Mouse (Mus musculus): ENCODE measurements around the gene Pip4k2a.

The Pip4k2a gene

DNA sequence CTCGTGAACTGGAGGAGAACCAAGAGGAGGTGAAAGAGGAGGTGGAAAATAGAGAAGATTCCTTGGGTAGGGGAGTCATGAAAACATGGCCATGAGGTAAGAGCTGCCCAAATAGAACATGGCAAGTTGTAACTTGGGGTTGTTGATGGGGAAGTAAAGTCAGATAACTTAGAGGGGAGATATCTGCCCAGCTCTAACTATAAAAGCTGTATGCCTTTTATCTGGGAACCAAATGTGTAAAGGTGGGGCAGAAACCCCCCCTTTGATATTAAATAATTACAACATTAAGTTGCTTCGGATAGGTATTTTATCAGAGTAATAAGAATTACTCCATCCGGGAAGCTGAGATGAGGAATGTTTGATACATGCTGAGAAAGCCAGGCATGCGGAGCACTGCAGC, 18.9 kb downstream of the Pip4k2a start:
- no peak for DNase-seq

DNA sequence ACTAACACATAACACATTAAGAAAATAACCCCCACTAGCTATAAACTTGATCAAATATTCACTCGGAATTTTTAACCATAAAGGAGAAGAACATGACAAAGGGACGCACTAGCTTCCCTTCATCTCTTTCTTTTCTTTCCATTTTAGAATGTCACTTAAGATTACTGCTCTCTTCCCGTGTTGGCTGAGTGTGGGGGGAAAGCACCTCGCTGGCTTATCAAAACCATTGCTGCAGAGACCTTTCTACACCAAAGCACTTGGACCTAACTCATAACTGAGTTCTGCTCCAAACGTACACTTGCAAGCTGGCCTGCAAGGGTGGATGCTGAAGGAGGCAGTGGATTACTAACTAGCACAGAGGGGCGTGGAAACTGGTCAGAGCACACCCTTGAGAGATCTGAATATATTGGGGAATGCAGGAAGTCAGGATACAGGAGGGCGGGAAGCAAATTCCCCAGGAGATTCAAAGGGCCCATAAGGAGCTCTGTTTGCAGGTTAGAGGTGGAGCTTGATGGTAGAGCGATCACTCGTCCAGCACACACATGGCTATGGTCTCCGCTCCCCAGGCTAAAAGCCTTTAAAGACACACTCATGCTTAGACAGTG, 20.6 kb downstream of the Pip4k2a start:
- DNase-seq: no peak

DNA sequence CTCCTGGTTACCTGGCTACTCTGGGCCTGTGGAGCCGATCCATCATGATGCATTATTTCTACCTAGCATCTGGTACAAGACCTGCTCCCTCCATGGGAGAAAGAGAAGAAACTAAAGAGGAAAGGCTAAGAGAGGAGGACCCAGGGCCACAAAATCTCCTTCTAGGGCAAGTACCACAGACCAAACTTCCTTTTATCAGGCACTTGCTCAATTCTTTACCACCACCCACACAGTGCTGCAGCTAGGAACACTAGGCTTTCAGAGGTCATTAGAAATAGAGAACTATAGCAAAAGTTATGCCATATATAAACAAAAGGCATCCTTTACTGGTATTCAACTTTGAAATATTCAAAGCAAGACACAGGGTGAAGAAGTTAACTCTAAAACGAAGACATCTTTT, 21.8 kb downstream of the Pip4k2a start:
- no peak for DNase-seq

DNA sequence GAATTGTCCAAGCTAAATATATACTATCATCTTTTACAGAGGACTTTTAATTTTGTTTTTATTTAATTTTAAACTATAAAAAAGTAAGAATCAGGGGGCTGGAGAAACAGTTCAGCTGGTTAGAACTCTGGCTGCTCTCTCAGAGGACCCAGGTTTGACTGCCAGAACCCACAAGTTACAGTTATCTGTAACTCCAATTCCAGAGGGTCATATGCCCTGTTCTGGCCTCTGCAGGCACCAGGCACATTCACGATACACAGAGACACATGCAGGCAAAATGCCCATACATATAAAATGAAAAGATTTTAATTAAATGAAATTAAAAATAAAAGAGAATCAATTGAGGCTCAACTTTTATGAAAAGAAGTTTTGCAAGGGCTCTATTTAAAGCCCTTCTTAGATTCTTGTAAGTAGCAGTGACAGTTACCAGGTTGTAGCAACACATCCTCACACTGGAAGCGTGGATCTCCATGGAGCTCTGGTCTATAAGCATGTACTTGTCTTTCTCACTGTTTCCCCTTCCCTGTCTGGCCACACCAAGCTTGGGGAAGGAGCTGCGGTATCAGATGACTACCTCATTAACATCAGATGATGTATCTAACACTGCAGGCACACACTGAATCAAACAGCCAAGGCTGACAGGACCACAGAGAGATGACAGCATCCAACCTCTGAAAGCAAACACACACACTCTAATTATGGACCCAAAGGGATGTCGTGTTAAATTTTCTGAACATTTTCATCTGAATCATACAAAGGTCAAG, 22.9 kb downstream of the Pip4k2a start:
- no peak for DNase-seq

DNA sequence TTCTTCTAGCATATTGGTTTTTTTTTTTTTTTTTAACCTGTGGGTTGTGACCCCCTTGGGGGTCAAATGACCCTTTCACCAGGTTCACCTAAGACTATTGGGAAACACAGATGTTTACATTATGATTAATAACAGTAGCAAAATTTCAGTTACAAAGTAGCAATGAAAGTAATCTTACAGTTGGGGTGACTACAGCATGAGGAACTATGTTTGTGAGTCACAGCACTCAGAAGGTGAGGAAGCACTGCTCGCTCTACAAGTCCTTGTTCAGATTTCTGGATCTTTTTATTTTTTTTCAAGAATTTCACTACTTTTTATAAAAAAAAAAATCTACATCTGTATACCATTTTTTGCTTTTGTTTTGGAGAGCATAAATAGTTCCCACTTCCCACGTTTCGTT, 26.4 kb downstream of the Pip4k2a start:
- DNase-seq: no peak

DNA sequence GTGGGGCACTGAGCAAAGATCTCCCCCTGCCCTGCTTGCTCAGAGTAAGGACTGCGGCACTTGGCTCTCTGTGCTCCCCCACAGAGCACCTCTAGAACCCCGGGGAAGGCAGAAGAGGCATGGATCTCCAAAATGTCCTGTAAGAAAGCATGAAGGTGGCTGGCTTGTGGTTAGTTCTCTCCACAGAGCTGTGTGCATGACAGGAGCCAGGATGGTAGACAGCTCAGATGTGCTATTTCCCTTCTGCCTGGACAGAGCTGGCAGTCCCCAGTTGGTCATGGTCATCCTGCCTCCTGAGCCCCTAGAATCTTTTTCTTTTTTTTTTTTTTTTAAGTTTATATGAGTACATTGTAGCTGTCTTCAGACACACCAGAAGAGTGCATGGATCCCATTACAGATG, 27.5 kb downstream of the Pip4k2a start:
- no peak for DNase-seq

DNA sequence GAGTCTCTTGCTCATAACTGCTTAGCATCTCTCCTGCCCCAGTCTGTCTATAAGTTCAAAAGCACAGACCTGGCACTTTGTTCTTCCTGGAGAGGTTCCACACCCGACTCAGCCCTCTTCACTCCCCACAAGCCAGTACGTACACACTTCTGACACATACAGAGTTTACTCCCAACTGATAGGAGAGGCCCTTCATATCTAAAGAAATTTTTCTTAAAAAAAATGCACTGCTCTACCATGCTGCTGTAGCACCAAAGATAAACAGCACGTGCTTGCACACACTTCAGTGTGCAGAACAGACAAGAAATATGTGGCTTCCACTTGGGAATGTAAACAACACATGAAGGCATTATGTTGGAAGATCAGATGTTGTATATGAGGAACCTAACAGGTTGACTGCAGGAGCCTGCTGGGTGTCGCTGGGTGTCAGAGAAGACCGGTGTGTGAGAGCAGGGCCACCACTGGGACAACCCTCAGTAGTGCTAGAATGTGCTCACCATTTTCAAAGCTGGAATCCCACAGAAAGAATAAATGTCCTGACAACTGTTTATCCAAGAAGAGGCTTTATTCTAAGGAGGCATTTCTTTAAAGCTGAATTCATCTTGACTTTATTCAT, 28.8 kb downstream of the Pip4k2a start:
- peak; percentile 54 for DNase-seq

DNA sequence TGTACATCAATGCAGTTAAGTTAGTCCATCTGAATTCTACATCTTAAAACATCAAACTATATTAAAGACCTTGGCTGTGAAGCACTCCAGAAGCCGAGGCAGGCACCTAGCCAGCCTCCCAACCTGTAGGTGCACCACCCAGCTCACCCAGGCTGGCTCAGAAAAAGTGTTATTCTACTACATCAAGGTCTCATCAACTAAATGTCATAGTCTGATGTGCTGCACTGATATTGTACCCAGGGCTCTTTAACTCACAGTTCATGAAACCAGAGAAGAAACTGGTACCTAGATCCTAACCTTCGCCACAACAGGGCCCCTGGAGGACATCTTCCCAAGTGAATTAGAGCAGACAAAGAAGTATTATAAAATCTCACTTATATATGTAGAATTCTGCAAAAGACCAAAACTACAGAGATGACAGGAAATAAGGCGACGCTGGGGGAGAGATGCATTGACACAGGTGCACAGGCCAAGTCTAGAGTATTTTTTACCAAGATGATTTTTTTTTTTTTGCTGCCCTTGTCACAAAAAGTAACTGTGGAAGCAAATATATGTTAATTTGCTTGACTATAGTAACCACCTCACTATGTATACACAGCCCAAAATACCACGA, 30.4 kb downstream of the Pip4k2a start:
- DNase-seq: no peak

DNA sequence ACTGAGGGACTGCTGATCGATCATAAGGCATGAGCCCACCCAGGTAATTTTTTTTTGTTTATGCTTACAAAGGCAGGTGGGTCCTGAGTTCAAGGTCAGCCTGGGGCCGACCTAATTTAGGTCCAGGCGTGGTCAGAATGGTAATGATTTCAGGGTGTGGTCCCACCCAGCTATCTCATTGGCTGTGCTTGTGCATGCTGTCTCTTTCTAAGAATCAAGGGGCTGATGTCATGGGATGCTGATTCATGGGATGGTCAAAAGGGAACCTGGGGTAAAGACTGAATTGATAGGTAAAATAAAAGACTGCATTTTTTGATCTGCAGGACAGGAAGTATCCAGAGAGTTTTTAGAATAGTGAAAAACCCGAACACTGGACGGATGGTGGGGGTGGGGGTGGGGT, 31.4 kb downstream of the Pip4k2a start:
- no peak for DNase-seq

DNA sequence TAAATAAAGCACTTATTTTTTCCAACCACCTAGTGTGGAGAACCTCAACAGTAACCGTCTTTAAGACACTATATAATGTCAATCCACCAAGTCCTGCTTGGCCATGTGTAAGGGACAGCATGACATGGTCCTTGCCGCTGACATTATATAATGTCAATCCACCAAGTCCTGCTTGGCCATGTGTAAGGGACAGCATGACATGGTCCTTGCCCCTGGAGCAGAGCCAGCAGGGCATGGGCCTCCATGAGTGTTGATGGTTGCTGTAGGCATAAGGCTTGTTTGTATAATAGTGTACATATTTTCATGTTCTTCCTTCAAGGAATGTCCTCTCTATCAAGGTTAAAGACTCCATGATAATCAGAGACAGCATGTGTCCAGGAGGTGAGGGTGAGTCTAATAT, 32.0 kb downstream of the Pip4k2a start:
- DNase-seq: no peak

DNA sequence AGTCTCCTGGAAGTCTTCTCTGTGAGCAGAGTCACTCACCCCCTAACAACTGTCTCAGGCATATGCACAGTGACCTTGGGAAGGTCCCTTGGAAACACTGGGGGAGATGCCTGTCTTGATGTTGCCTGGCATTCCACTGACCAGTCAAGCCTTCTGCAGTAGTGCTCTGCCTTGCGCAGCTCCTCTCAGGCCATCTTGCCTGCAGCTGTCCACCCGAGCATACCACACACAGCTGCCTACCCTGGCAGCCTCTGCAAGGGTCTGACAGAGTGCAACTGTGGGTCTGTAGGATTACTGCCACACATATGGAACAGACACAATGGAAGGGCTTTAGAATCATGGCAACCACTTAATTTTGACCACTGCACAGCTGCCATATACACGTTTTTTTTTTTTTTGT, 32.8 kb downstream of the Pip4k2a start:
- DNase-seq: no peak

DNA sequence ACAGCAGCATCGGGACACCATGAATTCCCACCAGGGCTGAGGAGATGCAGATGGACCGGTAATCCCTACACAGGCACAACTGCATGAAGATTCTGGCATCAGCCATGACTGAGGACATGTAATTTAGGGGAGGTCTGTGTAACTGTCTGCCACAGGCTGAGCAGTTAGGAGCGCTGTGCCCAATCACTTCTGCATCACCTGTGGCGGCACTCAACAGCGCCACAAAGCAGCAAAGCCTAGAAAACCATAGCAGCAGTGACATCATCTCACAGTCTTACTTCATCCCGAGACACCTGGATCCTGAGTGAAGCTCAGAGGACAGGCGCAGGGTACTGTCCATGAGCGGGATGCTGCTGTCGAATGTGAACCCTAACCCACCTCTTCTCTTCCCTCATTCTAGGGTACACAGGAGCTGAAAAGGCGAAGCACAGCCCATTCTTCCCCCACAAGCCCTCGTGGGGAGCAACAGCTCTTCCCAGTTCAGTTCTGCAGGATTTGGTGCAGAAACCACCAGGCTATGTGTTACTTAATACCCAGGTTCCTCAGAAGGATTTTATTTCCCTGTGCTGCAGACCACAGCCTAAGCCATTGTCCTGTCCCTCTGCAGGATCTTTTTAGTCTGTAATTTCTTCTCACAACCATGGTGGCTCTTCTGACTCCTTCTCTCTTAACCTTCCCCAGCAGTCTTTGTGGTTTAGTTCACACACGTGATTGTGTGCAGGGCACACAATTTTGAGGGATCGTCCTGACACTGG, 34.5 kb downstream of the Pip4k2a start:
- DNase-seq: no peak

DNA sequence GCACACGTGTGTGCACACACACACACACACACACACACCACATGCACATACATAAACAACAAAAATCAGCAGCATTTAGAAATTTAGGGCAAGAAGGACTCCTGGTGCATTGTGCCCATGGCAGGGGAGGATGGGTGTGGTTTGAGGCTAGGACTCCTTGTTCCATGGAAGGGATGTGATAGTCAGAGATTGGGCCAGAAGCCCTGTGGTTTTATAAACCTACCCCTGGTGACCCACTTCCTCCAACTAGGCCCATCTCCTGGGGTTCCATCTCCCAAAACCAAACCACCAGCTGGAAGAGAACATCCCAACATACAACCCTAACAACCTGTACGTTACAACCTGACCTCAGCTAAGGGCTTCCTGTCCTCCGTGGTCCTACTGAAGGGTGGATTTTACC, 35.4 kb downstream of the Pip4k2a start:
- DNase-seq: no peak

DNA sequence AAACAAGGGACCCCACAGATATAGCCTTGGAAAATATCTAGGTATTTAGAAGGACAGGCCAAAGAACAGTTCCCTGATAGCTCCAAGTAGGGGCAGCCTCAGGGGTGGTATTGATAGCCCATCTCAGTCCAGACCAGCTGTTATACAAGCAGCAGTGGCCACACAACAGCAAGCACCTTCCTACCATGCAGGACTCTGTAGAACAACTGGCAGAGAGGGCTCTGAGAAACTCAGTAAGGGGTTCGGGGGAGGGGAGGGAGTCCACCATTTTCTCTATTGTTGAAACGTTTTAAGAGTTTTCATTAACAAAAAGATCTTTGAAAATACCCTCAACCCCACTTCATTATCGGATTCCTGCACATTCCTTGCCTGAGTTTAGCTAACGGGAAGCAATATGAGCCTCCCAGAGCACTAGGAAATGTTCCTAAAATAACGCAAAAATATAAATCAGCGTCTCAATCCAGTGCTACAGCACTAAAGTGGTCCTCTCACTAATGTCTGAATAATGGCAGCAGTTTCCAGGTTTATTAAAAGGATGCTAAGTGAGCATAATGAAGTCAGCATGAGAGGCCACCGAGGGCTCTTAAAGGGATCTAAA, 37.5 kb downstream of the Pip4k2a start:
- DNase-seq: no peak

DNA sequence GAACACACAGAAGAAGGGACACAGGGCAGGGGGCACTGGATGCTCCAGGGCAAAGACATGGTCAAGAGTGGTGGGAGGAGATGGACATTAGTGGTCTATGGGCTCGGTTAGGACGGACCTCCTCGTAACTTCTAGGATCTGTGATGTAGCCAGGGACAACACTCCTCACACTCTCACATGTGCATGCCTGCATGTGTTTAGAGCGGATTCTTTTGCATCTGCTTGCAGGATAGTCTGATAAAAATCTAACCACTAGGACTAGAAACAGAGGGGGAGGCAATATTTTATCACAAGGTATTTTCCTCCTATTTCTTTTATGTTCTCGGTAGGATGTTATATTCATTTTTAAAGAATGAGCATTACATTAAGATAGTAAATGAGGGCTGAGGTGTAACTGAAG, 38.4 kb downstream of the Pip4k2a start:
- DNase-seq: no peak

DNA sequence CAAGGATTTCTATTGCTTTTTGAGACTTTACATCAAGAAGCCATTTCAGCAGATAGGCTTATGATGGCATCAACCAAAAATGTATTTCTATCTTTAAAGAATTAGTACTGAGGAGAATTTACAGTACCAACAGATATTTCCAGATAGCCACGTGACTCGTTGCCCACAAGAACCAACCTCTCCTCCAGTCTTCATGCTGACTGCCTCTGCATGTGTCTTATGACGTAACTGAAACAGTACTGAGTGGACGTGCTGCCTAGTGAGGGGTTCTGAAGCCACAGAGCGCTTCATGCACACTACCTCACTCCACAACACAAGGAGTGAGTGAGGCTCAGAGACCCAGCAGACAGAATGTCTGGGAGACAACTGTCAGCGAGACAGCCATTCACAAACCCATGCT, 38.9 kb downstream of the Pip4k2a start:
- DNase-seq: no peak

DNA sequence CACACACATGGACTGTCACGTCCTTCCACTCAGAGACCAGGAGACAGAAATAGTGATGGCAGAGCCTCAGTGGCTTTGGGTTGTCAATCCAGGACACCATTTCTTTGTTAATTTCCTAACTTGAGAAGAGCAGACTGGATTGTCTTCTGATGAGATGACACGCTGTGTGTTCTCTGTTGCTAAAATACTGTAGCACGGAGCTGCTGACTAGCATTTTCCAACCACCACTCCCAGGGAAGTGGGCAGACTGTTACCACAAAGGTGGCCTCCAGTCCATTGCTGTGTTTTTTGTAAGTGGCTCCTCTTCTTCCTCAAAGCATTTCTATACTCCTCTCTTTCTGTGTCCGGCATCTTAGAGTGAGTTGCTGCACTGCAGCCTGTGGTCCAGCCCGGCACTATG, 39.4 kb downstream of the Pip4k2a start:
- DNase-seq: no peak

DNA sequence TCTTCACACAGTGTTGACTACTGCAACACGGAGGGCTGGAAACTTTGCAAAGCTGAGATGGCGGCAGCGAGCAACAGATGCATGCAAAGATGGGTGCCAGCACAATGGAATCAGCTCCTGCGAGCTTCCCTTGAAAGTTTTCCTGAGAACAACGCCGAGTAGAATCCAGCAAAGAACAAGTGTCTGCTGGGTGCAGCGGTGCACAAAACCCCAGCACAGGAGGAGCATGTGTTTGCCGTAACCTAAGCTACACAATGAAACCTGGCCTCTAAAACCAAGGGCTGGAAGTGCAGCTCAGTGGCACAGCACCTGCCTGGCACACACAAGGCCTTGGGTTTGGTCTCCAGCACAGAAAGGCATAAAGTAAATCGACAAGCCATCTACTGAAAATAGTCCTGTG, 39.9 kb downstream of the Pip4k2a start:
- no peak for DNase-seq

DNA sequence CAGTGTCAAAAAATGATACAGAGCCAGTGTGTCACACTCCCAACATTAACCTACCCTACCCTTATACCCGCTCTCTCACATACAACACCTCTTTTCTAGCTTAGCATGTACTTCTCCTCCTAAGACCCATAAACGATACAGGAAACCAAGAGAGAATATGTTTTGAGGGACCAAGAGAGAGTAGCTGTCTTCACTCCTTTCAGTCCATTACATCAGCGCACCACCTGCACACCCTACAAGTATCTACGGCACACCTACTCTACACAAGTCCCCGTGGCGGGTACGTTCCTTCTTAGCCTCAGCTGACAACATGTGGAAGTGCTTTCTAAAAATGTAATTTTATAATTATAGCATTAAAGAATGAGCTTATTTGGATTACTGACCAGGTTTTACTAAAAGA, 40.5 kb downstream of the Pip4k2a start:
- DNase-seq: no peak

DNA sequence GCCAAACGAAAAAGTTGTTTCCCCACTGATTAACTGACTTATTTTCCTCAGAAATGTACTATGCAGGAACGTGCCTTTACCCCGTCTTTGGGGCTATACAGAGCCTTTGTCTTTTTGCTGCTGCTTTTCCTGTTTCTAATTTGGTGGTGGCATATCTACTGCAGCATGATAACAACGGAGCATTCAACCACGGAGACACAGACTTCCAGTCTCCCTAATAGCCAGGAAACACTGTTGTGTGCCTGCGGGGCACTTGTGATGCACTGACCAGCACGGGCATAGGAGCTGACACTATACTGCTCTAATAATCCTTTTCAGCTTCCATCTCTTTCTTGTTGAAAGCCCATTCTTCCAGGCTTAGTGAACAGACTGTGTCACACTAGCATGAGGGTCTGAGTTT, 41.0 kb downstream of the Pip4k2a start:
- no peak for DNase-seq

DNA sequence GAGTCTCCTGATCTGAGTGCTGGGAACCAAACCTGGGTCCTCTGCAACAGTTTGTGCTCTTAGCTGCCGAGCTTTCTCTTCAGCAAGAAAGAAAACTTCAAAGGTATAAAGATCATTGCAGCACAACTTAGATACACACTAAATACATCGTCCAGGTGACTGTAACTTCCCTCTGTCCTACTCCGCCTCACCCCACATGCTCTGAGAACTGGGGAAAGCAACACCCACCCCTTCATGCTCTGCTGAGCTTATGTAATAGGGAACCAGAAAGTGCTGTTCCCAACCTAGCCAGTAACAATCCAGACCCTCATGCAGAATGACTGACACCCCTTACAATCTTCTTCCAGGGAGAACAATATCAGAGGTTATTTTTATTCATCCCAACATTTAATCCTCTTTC, 41.5 kb downstream of the Pip4k2a start:
- no peak for DNase-seq

DNA sequence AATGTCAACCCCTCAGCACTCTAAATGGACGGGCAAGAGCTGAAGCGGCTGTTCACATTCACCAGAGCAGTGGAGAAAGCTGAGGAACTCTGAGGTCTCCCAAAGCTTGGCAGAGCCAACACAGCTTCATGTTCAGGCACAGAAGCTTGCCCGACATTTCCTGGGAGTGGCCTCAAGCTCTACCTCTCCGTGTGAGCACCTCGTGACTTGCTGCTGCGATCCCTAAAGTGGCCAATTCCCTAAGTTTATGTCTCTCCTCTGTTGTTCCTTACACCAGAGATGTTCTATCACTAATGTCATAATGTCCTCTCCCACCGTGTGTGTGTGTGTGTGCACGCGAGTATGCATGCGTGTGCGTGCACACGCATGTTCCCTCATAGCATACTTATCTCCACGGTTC, 42.3 kb downstream of the Pip4k2a start:
- DNase-seq: peak; percentile 22

DNA sequence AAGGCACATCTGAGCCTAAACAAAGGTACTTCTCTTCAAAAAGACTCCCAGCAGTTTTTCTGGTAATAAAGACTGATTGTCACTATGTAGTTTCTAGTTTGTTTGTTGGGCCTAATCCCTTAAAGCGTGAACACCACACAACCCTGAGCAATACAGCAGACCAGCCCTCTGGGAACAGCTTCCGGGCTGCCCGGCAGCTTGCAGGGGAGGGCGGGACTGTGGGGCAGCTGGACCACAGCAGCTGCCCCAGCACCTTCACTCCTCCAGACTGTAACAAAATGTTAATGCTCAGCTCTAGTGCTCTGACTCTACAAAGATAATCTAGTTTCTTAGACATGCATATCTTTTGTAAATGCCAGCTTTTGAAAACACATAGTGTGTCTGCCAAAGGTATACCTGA, 42.9 kb downstream of the Pip4k2a start:
- peak; percentile 37 for DNase-seq

Measured in liver (tissue).